Mouse (Mus musculus): ENCODE measurements around the gene Dlgap3.

The Dlgap3 gene

GRCm38 (mm10) chr4:127174075-127174899, 5.3 kb downstream of the Dlgap3 start:
- DNase-seq (ENCODE audit: extremely low read depth, low read depth), result no peak

DNA sequence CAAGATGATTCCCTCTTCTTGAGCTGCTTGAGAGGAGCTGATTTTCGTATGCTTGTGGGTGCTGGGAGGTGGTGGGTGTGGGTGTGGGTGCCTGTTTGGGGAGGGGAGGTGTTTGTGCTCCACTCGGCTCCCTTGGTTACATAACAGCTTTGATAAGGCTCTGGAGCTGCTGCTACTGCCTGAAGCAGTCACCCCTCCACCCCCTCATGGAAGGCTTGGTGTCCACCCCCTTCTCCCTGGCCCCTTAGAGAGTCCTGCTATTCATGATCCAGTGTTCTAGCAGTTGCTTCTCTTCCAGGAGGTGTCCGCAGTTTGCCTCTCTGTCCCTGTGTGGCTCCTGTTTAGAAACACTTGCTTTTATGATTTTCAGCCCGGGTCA, 5.9 kb downstream of the Dlgap3 start:
- no peak for DNase-seq (ENCODE audit: extremely low read depth, low read depth)

- no peak for DNase-seq (ENCODE audit: extremely low read depth, low read depth)
These were observed 9.0 kb downstream of the Dlgap3 start for GRCm38 (mm10) chr4:127177961-127178360.

DNA sequence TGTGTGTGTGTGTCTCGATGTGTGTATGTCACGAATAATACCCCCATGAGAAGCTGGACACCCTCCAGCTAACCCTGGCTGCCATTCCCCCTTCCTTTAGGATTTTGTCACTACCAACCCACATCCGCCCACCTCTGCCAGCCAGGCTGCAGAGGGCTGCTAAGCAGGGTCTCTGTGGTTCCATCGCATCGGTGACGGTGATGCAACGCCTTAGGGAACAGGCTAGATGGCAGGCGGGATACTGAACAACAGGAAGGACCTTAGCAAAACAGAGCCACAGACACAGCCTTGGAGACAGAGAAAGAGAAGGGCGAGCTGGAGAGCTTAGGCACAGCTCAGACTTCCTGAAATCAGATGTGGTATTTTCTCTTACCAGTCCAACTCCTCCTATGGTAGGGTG, 9.7 kb downstream of the Dlgap3 start:
- DNase-seq (ENCODE audit: extremely low read depth, low read depth), result no peak

GRCm38 (mm10) chr4:127179469-127180449, 10.8 kb downstream of the Dlgap3 start:
- DNase-seq (ENCODE audit: extremely low read depth, low read depth), result no peak

DNA sequence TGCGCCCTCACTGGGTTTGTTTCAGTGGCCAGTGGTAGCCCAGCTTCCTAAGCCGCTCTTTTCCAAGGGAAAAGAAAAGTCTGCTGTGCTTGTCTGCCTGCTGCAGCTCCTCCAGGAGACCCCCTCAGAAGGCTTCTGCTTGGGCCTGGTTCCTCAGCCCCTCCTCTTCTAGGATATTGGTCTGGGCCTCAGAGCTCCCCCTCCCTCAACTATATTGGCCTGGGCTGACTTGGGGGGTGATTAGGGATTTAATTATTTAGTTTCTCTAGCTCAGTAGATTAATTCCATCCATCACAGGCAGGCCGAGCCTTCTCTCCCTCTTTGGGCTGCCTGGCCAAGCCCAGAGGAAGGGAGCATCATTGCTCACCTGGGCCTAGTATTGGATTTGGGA, 11.4 kb downstream of the Dlgap3 start:
- no peak for DNase-seq (ENCODE audit: extremely low read depth, low read depth)

- no peak for DNase-seq (ENCODE audit: extremely low read depth, low read depth)
These were observed 12.0 kb downstream of the Dlgap3 start for GRCm38 (mm10) chr4:127181010-127181409.

DNA sequence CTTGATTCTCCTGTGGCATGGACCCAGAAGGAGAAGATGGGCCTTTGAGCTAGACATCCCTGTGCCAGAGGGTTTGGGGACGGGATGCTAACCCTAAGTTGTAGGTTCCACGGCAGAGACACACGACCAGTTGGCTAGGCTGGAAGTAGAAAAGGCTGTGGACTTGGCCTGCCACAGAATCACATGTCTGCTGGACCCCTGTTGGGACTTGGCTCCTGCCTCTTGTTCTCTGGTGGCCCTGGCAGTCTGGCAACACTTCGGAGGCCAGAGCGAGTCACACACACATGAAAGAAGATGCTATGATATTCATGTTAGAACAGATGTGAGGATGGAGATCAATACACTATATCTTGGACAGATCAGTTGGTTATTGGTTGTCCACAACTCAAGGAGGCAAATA, 14.9 kb downstream of the Dlgap3 start:
- DNase-seq (ENCODE audit: extremely low read depth, low read depth), result no peak

- DNase-seq (ENCODE audit: extremely low read depth, low read depth), result no peak
These were observed 21.9 kb downstream of the Dlgap3 start for GRCm38 (mm10) chr4:127190921-127191320.

DNA sequence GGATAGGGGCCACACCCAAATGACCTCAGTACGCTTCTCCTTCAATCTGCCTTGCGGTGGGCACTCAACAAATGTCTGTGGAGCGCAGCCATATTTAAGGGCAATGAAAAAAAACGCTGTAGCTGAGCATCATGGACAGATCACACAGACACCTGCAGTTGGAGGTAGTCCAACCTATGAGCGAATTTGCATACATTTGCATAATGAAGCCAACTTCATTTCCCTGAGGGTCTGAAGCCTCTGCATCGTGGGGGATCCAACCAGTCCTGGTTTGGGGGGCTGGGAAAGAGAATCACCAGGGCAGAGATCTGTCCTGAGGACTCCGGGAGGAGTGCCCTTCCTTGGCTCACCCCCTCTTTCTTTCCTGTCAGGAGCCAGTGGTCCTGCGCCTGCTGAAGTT, 23.7 kb downstream of the Dlgap3 start:
- no peak for DNase-seq (ENCODE audit: extremely low read depth, low read depth)

- no peak for DNase-seq (ENCODE audit: extremely low read depth, low read depth)
These were observed 24.6 kb downstream of the Dlgap3 start for GRCm38 (mm10) chr4:127193378-127194155.

DNA sequence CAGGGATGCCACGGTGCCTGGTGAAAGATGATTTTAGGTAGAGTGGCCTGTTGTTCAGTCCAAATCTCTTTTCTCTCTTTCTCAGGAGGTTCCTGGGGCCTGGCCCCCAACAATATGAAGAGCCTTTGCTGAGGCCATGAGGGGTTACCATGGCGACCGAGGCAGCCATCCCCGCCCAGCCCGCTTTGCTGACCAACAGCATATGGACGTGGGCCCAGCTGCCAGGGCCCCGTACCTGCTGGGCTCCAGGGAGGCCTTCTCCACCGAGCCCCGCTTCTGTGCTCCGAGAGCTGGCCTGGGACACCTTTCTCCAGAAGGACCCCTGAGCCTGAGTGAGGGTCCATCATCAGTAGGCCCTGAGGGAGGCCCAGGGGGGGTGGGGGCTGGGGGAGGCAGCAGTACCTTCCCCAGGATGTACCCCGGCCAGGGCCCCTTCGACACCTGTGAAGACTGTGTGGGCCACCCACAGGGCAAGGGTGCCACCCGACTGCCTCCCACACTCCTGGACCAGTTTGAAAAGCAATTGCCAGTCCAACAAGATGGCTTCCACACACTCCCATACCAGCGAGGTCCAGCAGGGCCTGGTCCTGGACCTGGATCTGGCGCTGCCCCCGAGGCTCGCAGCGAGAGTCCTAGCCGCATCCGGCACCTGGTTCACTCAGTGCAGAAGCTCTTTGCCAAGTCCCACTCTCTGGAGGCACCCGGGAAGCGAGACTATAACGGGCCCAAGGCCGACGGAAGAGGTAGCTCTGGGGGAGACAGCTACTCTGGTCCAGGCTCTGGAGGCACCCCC, 25.7 kb downstream of the Dlgap3 start:
- no peak for DNase-seq (ENCODE audit: extremely low read depth, low read depth)

- no peak for DNase-seq (ENCODE audit: extremely low read depth, low read depth)
These were observed 29.6 kb downstream of the Dlgap3 start for GRCm38 (mm10) chr4:127198609-127199008.

GRCm38 (mm10) chr4:127199406-127199805, 30.4 kb downstream of the Dlgap3 start:
- DNase-seq (ENCODE audit: extremely low read depth, low read depth), result no peak

GRCm38 (mm10) chr4:127200164-127200722, 31.2 kb downstream of the Dlgap3 start:
- DNase-seq (ENCODE audit: extremely low read depth, low read depth), result no peak

DNA sequence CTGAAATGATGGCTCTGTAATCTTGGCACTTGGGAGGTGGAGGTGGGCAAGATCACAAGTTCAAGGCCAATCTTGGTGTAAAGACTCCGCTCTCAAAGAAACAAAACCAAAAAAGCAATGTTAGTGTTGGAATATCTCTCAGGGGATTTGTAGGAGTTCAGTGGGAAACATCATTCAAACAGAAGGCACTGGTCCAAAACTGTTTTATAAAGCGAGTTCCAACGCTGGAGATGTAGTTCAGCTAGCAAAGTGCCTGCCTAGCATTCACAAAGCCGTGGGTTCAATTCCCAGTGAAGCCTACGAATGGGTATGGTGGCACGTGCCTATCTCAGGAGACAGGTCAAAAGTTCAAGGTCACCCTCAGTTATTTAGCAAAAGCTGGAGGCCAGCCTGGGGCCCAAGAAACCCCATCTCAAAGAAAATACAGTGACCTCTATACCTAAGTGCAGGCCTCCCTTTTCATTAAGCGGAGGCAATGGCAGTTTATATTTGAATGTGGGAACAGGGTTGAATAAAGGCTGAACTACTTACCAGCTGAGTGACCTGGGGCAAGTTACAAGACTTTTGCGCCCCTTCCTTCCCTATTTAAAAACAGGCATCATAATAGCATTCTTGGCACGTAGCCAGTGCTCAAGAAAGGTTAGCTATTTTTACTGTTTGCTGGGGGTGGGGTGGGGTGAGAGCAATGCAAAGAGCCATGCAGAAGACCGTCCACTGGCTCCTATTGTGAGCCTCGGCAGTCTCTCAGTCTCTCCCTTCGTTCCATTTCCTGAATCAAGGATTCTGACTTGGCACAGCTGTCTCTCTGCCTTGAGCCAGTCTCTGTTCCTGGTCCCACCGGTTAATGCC, 32.0 kb downstream of the Dlgap3 start:
- DNase-seq (ENCODE audit: extremely low read depth, low read depth), result no peak

GRCm38 (mm10) chr4:127203081-127203480, 34.1 kb downstream of the Dlgap3 start:
- no peak for DNase-seq (ENCODE audit: extremely low read depth, low read depth)

DNA sequence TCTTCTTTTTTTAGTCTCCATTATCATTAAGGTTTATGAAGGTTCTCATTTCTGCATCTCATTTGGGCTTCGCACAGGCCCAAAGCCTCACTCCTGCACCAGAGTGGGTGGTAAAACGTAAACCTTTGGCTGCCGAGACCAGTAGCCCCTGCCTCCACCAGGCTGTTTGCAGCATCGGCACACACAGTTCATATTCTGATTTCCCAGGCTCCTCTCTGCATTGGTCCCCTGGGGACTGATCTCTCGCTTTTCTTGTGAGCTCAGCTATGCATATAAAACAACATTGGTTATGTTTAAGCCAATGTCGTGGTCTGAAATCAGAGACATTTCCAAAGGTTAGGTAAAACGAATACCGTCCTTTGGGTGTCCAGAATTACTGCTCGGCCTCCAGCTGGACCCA, 42.3 kb downstream of the Dlgap3 start:
- no peak for DNase-seq (ENCODE audit: extremely low read depth, low read depth)

DNA sequence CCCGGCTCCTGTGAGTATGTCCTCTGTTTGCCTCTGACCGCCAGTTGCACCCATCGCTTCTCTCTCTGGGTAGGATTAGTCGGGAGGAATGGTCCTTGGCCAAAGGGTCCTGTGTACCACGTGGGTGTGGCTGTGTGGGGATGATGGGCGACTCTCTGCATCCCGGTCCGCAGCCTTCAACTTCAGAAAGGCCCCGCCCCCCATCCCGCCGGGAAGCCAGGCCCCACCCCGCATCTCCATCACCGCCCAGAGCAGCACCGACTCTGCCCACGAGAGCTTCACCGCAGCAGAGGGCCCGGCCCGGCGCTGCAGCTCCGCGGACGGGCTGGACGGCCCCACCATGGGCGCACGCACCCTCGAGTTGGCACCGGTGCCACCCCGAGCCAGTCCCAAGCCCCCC, 45.5 kb downstream of the Dlgap3 start:
- DNase-seq (ENCODE audit: extremely low read depth, low read depth), result no peak

Data from MEL-GATA-1-ER (cell line).